Mouse (Mus musculus) liver, postnatal 0 days (tissue): Measurements from ENCODE around the gene Asprv1.

Experiments used
- CTCF ChIP-seq: sonication (generic); IDR thresholded peaks from 2 replicates; pipeline ENCODE4 v1.5.1; 2016; ENCODE audit warnings: antibody characterized with exemption, low read depth
- EP300 ChIP-seq: IDR thresholded peaks from 2 replicates; pipeline ENCODE4 v1.6.1; 2016; ENCODE audit warnings: antibody characterized with exemption, low read depth, mild to moderate bottlenecking

- TF ChIP-seq CTCF (no peak), EP300 (no peak)
These were observed 44.3 kb upstream of the Asprv1 start for GRCm38 (mm10) chr6:86583601-86584215.
